ENCODE assay signal across 9 mouse cellular contexts in the genomic region with DNA sequence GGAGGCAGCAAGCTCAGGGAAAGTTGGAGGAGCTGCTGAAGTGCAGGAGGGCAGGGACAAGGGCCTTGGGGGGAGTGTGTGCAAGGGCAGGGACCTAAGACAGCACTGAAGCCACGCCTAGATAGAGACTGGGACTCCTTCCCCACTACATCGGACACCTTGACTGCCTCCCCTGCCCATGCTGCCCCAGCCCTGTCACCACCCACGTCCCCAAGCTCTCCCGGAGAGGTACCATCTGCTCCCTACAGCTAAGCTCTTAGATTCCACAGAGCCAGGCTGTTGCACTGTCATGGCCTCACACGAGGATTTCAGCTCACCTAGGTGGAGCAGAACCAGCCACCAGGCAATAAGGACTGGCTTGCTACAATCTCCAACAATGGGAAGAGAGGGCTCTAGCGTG. TPM values are rescaled to one million over a fixed set of nuclear protein-coding genes. Genes with fewer than 3 reads are reported as not detected.
DNase-seq lines count a peak whose midpoint lies in the region; ATAC-seq lines count a peak whose summit lies in the region.
"Had no signal": no experiment of that assay in that cellular context is flagged by ENCODE, and none has a peak within 500 bp of the region (broad histone marks: within the 10 kb centered on the region; RNA-seq: fewer than 3 reads in every experiment).

No protein-coding gene starts in this region.

- H3K4me3 ChIP-seq in midbrain, embryonic 10.5 days: no peak overlapping the region
- no peak overlapping the region for H3K4me3 ChIP-seq in midbrain, embryonic 15.5 days

- H3K27ac ChIP-seq in midbrain, embryonic 10.5 days (replicated peaks): peak overlapping the region; percentile 57; the same call in 1 of the 2 replicates
- no peak overlapping the region for H3K27ac ChIP-seq in midbrain, embryonic 15.5 days

- 0 out of 2 replicates have a peak, but pooled peaks cover 3% of the 10 kb centered on the region for H3K36me3 ChIP-seq in midbrain, embryonic 10.5 days
- H3K36me3 ChIP-seq in midbrain, embryonic 15.5 days (replicated peaks): no peaks in the 10 kb centered on the region

- H3K9ac ChIP-seq in midbrain, embryonic 15.5 days: no peak overlapping the region

- ATAC-seq in frontal cortex, adult (ENCODE audit: low TSS enrichment): peak; percentile 51
- ATAC-seq in midbrain, embryonic 15.5 days (replicated peaks): no peak

- H3K27me3 ChIP-seq in midbrain, embryonic 10.5 days (ENCODE audit: low read depth, poor library complexity, severe bottlenecking): no peaks in the 10 kb centered on the region
- H3K27me3 ChIP-seq in midbrain, embryonic 15.5 days (replicated peaks): no peaks in the 10 kb centered on the region

- H3K9me3 ChIP-seq in midbrain, embryonic 10.5 days (replicated peaks): no peaks in the 10 kb centered on the region
- no peaks in the 10 kb centered on the region for H3K9me3 ChIP-seq in midbrain, embryonic 15.5 days

- WGBS in midbrain, embryonic 10.5 days: 29% methylated on average over 6 of the region's 6 CpGs
- 42% methylated on average over 6 of the region's 6 CpGs for WGBS in midbrain, embryonic 15.5 days

- H3K4me2 ChIP-seq in midbrain, embryonic 15.5 days: no peak overlapping the region

- no peak for DNase-seq in frontal cortex, postnatal 10 days (ENCODE audit: low spot score in 2 of 2)
- DNase-seq in midbrain, embryonic 10.5 days (ENCODE audit: low spot score): no peak
- peak; percentile 58 to 62 for DNase-seq in layer of hippocampus, postnatal 36 days
- peak; percentile 34 for DNase-seq in right cerebral cortex, postnatal 14 days
- no peak for DNase-seq in ovary, postnatal 10 days (ENCODE audit: low spot score)
- DNase-seq in kidney, adult 18-20 months: no peak
- DNase-seq: spleen, adult 18-20 months had no signal

- peaks cover 37% of the 10 kb centered on the region for H3K4me1 ChIP-seq in midbrain, embryonic 10.5 days
- peaks cover 23% of the 10 kb centered on the region for H3K4me1 ChIP-seq in midbrain, embryonic 15.5 days

RNA-seq across cellular contexts. Expression of a gene that starts 22.4 kb away (rescaled TPM):
- polyA plus RNA-seq in midbrain, embryonic 10.5 days (2016; fragmentation: Nextera tagmentation; extraction: Ambion mirVana): 12.9 and 16.5 TPM in 2 replicates
- 57.2 and 58.7 TPM in 2 replicates for polyA plus RNA-seq in midbrain, embryonic 15.5 days (2015; fragmentation: Nextera tagmentation; extraction: Ambion mirVana)
- total RNA-seq in layer of hippocampus, postnatal 36 days (2021): 100 to 1,000 TPM; 181 to 187 TPM

RNA-seq across cellular contexts. Expression of a gene that starts 43.6 kb away (rescaled TPM):
- polyA plus RNA-seq in midbrain, embryonic 10.5 days (2016; fragmentation: Nextera tagmentation; extraction: Ambion mirVana): 0.37 and 0.39 TPM in 2 replicates
- 0.50 and 0.57 TPM in 2 replicates for polyA plus RNA-seq in midbrain, embryonic 15.5 days (2015; fragmentation: Nextera tagmentation; extraction: Ambion mirVana)
- total RNA-seq in layer of hippocampus, postnatal 36 days (2021): under 1 TPM; 0.32 to 0.91 TPM

RNA-seq across cellular contexts. Expression of a gene that starts 59.8 kb away (rescaled TPM):
- polyA plus RNA-seq in midbrain, embryonic 10.5 days (2016; fragmentation: Nextera tagmentation; extraction: Ambion mirVana): 16.9 and 20.7 TPM in 2 replicates
- 31.0 and 31.4 TPM in 2 replicates for polyA plus RNA-seq in midbrain, embryonic 15.5 days (2015; fragmentation: Nextera tagmentation; extraction: Ambion mirVana)
- total RNA-seq in layer of hippocampus, postnatal 36 days (2021): 10 to 100 TPM; 57.4 to 59.0 TPM

Comparison
In these comparisons a context has a peak if more than half of its experiments do, and no peak if none do; other contexts are left out.
1. DNase-seq: peak in layer of hippocampus, postnatal 36 days (2 of 2) and right cerebral cortex, postnatal 14 days (single experiment); none in frontal cortex, postnatal 10 days (0 of 2), midbrain, embryonic 10.5 days (single experiment), ovary, postnatal 10 days (single experiment) and kidney, adult 18-20 months (single experiment).